Mouse (Mus musculus) MEL-GATA-1-ER (cell line): ENCODE data around the gene Taf10.

Experiments used
- DNase-seq: peaks from one replicate; pipeline ENCODE4 v3.0.0-alpha.2; 2012; ENCODE audit warnings: low read depth; ENCODE audit errors: extremely low read depth

Taf10 gene

GRCm38 (mm10) chr7:105743926-105744590 is at the start of gene Taf10:
Taf10 (minus strand) TSS chr7:105744361.
- peak; percentile 88 for DNase-seq

DNA sequence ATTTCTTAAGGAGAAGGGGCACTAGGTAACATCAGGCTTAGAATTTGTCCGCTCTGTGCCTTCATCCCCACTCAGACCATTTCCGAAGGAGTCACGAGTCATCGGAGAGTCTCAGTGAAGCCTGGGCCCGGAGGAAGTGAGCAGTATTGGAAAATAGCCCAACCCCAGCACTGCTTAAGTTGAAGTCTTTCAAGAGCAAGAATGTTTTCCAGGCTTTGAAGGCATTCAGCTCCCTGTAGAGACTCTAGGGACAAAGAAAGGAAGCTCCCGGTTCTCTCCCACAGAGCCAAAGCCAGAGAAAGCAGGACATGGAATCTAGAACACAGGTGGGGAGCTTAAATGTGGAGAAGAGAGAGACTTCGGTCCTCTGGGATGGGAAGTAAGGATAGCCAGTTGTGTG is 49.5 kb upstream of the Taf10 start:
- DNase-seq = no peak

GRCm38 (mm10) chr7:105791147-105791546 is 47.0 kb upstream of the Taf10 start:
- DNase-seq = no peak

GRCm38 (mm10) chr7:105787285-105788140 is 43.4 kb upstream of the Taf10 start, which contains the start of gene Dchs1:
Dchs1 (minus strand) TSS chr7:105787654.
- DNase-seq = no peak

DNA sequence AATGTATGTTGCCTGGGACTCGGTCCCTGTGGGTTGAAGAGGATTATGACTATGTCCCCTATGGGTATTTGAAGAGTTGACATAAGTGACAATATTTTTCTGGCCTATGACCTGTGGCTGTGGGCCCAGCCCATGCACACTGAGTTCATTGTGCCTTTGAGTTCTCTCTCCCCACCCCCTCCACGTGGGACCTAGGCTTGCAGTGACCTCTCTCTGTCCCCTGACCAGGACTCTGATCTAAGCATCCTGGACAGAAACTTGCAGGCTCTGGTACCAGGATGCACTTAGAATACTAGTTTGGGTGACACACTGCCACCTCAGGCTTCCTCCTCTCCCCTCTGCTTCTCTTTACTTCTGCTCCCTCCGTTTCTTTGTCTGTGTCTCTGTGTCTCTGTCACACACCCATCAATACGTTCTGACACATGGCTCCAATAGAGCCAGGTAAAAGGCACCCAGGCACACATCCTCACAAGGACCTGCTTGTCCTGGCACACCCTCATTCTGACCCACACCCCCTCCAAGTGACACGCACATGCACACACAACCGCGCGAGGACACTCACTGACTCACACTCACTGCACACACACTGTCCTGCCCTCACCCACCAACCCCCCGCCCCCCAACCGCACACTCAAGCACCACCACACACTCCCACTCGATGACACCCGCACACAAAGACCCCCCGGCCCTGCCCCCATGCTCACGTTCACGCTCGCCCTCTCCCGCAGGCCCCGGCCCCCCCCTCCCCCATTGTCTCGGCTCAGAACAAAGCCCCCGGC is 42.5 kb upstream of the Taf10 start:
- no peak for DNase-seq

- DNase-seq = no peak
Measured at GRCm38 (mm10) chr7:105784556-105784955, 40.4 kb upstream of the Taf10 start.

GRCm38 (mm10) chr7:105783861-105784260 is 39.7 kb upstream of the Taf10 start:
- DNase-seq = no peak

DNA sequence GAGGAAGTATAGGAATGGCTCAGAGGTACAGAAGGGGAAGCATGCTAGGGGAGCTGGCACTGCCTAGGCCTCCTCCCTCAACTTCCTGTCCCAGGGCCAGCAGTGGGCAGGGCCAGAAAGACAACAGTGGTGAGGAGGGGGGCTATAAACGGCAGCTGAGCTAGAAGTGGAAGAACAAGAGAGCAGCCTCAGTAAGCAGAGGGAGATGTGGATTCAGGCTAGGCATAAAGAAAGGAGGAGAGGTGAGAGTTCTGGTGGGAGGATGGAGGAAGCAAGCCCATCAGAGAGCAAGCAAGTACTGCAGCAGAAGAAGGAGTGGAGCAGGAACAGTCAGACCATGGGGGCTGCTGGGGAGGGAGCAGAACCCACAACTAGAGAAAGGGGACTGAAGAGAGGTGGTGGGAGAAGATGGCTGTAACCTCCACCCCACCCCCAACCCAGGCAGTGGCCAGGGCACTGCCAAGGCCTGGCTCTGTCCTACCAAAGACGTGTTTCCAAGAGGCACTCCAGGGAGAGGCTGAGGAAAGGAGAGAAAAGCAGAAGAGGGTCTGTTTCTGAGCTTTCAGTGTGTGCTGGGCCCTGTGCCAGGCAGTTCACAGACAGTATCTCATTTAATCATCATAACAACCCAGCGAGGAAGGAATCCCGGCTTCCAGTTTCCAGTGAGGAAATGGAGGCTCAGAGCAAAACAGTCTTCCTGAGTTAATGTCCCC is 34.5 kb upstream of the Taf10 start:
- no peak for DNase-seq

DNA sequence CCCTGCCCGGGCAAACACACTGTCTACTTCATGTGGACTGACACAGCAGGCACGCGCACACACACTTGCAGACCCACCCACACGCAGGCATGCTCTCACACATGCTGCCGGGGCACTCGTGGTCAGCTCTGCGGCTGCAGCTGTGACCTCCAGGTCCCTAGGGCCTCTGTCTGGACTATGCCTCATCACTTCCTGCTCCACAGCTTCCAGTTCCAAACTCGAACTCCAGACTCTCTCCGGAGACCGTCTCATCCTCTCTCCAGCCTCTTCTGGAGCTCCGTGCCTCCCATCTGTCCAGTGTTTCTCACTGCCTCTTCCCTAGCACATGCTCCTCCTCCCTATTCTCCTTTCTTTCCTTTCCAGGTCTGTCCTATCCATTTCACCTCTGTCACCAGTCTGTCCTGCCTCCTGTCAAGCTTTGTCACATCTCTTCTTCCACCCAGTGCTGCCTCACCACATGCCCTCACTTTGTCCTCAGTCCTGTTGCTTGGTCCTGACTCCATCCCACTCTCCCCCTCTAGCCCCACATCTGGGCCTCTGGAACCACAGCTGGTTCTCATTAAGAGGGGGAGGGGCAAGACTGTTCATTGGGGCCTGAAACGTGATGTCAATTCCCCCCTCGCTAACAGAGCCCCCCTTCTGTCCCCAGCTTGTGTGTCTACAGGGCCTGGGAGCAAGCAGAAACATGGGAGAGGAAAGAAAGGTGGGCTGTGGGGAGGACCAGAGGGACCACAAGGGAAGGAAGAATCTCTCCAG is 33.8 kb upstream of the Taf10 start:
- DNase-seq = no peak

DNA sequence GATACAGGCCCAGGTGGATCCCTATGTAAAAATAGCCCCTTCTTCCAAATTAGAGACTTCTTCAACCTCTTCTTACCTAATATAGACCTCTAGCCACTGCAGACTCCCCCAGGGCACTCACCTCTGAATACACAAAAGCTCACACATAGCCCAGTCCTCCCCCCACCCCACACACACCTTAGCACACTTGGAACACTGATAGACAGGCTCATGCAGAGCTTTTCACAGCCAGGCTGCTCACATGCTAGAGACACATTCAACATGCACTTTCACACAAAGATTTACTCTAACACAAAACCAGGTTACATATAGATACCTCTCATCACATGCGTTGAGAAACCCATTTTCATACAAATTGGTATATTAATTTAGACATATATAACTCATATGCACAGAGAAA is 33.2 kb upstream of the Taf10 start:
- DNase-seq = no peak

DNA sequence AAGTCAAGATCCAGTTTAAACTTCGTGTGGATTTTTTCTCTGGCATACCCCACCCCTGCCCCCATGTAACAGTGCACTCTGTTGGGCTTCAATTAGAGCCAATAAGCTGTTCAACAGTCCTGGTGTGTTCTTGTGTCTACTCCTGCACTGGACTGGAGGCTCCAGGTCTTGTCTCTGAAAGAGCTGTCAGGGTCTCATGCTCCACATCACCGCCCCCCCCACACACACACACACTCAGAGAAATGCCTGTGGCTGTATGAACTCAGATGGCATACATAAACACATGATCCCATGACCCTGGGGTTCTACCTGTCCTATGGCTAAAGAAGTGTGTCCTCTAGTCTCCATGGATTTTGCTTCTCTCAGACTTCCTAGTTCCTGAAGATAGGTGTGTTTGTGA is 31.9 kb upstream of the Taf10 start:
- DNase-seq = no peak

- no peak for DNase-seq
Measured at GRCm38 (mm10) chr7:105774661-105775060, 30.5 kb upstream of the Taf10 start.

DNA sequence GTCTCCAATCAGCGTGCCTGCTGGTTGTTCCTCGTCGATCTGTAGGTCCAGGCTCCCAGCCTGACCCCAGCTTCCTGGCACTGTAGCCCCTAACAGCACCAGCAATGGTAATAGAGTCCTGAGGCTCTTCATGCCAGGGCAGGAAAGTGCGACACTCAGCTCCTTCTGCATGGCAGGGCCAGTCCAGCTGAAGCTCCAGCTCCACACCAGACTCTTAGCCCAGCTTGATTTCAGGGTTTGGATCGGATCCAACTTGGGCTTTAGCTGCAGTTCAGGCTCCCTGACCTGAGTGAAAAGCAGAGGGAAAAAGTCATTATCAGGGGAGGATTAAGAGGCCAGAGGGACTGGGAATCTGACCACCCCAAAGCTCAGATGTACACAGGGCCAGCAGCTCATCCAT is 28.9 kb upstream of the Taf10 start:
- DNase-seq = no peak

DNA sequence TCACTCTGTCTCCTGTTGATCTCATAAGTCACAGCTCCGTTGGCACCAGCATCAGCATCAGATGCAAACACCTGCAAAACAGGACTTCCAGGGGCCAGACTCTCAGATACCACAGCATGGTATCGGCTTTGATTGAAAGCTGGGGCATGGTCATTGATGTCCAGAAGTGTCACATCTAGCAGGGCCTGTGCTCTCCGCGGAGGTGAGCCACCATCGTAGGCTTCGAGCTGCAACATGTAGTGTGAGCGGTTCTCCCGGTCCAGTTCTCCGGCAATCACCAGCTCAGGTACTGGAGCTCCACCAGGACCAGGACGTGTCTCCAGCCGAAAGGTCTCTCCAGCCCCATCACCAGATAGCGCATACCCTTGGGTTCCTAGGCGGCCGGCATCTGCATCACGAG is 28.2 kb upstream of the Taf10 start:
- no peak for DNase-seq

DNA sequence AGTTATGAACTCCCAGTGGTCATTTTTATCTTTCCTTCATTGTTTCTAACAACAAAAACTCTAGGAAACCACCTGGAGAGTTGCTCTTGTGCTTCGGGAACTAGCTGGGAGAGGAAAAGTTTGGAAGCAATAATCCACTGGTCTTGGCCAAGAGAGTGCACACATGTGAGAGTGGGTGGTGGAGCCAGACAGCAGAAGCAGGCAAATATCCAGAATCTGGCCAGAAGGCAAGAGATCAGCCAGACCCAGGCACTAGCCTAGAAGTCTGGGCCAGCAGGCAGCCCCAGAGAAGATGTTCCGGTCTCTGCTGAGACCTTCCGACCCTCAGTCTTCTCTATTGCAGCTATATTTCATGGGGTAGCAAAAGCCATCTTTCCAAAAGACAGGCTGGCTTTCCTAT is 25.8 kb upstream of the Taf10 start:
- no peak for DNase-seq

DNA sequence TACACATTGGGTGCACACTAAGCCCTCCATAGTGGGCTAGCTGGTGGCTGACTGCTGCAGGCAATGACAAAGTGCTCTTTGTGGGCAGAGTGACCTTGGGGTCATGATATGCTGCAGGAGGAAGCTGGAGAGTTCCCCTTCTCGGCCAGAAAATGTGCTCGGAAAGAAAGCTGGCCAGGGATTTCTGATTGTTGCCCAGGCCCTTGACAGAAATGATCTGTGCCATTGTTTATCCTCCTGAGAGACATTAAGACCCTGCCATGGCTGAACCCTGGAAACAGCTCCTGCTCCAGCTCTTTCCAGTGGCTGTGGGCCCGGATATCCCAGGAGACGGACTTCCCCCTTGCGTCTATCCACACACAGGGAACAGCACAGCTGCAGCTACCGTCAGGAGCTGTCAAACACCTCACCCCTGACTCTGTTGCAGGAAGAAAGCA is 23.6 kb upstream of the Taf10 start:
- DNase-seq = no peak

GRCm38 (mm10) chr7:105764331-105764730 is 20.2 kb upstream of the Taf10 start:
- no peak for DNase-seq

DNA sequence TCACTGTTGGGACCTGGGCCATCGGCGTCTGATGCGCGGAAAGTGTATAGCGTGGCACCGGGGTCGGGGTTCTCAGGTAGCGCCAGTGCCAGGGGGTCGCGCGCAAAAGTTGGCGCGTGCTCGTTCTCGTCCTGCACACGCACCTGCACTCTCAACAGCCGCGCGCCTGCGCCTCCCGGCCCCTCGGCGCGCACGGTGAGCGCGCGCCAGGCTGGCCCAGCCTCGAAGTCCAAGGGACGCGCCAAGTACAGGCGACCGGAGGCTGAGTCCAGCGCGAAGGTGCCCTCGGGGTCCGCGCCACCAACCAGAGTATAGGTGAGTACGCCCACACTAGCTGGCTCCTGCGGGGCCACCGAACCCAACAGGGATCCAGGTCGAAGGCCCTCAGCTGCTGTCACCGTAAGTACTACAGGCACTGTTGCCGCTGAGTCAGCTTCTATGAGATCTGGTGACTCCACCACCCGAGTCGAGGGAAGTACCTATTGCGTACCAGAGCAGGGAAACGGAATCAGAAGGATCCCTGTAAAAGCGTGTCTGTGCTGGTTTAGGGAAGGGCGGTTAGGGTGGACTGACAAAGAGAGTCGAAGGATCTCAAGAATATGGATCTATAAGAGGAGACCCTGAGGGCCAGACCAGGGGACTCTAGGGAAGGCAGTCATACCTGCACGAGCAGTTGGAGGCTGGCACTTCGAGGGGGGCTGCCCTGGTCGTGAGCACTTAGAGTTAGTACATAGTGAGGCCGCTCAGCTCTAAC is 18.5 kb upstream of the Taf10 start:
- DNase-seq = no peak

GRCm38 (mm10) chr7:105761813-105762484 is 17.8 kb upstream of the Taf10 start:
- no peak for DNase-seq
